Mouse (Mus musculus): ENCODE measurements around the gene Olfr1076. TPM values are rescaled to one million over a fixed set of nuclear protein-coding genes. Genes with fewer than 3 reads are reported as not detected.
"Not testable (repeated sequence)": the region's sequence is repeated elsewhere in the genome, so short reads cannot be mapped to it uniquely, and the experiment has no call there.

Olfr1076 gene
- not detected in 2 replicates for polyA plus RNA-seq (2014; fragmentation: Nextera tagmentation; extraction: Ambion mirVana)

DNA sequence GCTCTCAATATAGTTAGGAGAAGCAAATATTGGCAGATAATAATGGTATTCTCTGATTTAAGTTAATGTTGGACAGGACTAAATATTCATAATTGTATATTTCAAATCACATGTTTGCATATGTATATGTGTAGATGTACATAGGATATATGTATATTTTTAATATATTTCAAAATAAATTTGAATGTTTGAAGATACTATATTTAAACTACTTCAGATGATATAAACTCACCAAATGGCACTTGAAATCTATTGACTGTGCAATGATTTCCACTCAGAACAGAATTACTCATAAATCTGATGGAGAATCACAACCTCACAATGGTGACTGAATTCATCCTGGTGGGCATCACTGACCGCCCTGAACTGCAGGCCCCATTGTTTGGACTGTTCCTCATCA, at the start of gene Olfr1076:
Gene Olfr1076, plus strand, starts transcription at position 301 of the 400 bp plus-strand sequence.
- H3K27me3 ChIP-seq (ENCODE audit: control insufficient read depth, insufficient read depth, low read length) = no peaks in the 10 kb centered on the region
- H3K4me1 ChIP-seq (ENCODE audit: control insufficient read depth, insufficient read depth, low read length) = no peaks in the 10 kb centered on the region
- ATAC-seq (ENCODE audit: insufficient number of reproducible peaks, insufficient read depth, low FRiP score, low read depth) = no peak
- no peaks in the 10 kb centered on the region for H3K9me3 ChIP-seq (ENCODE audit: control insufficient read depth, low read depth, low read length)
- no peak within 1 kb of the TSS for H3K4me3 ChIP-seq (ENCODE audit: low read depth, low read length)
- no peaks in the 10 kb centered on the region for H3K36me3 ChIP-seq (ENCODE audit: control insufficient read depth, insufficient read depth, low read length)
- H3K4me2 ChIP-seq (replicated peaks; ENCODE audit: low read depth, low read length) = no peak within 1 kb of the TSS
- 89% methylated on average over 1 of the region's 1 CpGs for WGBS
- no peak within 1 kb of the TSS for H3K9ac ChIP-seq (replicated peaks; ENCODE audit: low read depth, low read length)
- no peak within 1 kb of the TSS for H3K27ac ChIP-seq (ENCODE audit: low read length)

DNA sequence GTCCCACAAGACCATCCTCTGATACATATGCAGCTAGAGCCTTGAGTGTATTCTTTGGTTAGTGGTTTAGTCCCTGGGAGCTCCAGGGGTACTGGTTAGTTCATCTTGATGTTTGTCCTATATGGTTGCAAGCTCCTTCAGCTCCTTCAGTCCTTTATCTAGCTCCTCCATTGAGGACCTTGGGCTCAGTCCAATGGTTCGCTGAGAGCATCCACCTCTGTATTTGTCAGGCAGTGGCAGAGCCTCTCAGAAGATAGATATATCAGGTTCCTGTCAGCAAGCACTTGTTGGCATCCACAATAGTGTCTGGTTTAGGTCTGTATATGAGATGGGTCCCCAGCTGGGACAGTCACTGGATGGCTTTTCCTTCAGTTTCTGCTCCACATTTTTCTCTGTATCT, 47.8 kb upstream of the Olfr1076 start:
- no peaks in the 10 kb centered on the region for H3K9me3 ChIP-seq (ENCODE audit: control insufficient read depth, low read depth, low read length)
- no peaks in the 10 kb centered on the region for H3K4me1 ChIP-seq (ENCODE audit: control insufficient read depth, insufficient read depth, low read length)
- H3K36me3 ChIP-seq (ENCODE audit: control insufficient read depth, insufficient read depth, low read length) = no peaks in the 10 kb centered on the region
- H3K4me2 ChIP-seq (replicated peaks; ENCODE audit: low read depth, low read length) = no peak overlapping the region
- H3K9ac ChIP-seq (replicated peaks; ENCODE audit: low read depth, low read length) = no peak overlapping the region
- 78% methylated on average over 1 of the region's 1 CpGs for WGBS
- no peaks in the 10 kb centered on the region for H3K27me3 ChIP-seq (ENCODE audit: control insufficient read depth, insufficient read depth, low read length)
- H3K27ac ChIP-seq (ENCODE audit: low read length) = no peak overlapping the region
- ATAC-seq (ENCODE audit: insufficient number of reproducible peaks, insufficient read depth, low FRiP score, low read depth) = no peak
- H3K4me3 ChIP-seq (ENCODE audit: low read depth, low read length) = no peak overlapping the region

DNA sequence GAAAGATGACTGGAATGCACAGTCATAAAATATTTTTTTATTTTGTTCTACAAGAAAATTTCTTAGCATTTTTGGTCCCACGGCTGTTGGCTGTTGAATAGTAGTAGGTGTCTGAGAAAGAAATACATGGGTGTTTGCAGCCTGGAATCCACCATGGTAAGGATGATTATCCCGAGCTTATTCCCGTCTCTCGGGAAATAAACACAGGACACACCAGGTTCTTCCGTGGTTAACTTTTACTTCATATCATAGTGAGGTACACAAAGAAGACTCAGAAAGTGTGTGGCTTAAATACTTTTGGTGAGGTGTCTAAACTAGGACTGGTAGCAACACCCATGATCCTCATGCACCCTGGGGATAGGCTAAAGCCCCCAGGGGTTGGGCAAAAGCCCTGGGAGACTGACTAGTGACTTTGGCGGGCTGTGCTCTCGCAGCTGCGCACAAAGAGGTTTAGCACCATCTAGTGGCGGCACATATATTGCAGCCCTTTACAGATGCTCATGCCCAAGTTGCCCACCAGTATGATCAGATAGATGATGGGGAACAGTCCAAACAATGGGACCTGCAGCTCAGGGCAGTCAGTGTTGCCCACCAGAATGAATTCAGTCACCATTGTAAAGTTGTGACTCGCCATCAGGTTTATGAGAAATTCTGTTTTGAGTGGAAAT, 43.7 kb upstream of the Olfr1076 start:
- Histone ChIP-seq H3K27me3 (ENCODE audit: control insufficient read depth, insufficient read depth, low read length) (no peaks in the 10 kb centered on the region), H3K4me3 (ENCODE audit: low read depth, low read length) (no peak overlapping the region), H3K36me3 (ENCODE audit: control insufficient read depth, insufficient read depth, low read length) (no peaks in the 10 kb centered on the region), H3K4me1 (ENCODE audit: control insufficient read depth, insufficient read depth, low read length) (no peaks in the 10 kb centered on the region), H3K27ac (ENCODE audit: low read length) (no peak overlapping the region), H3K9me3 (ENCODE audit: control insufficient read depth, low read depth, low read length) (no peaks in the 10 kb centered on the region), H3K4me2 (replicated peaks; ENCODE audit: low read depth, low read length) (0 out of 2 replicates have a peak overlapping the region, but pooled peaks have one; percentile 14), H3K9ac (replicated peaks; ENCODE audit: low read depth, low read length) (no peak overlapping the region)
- ATAC-seq (ENCODE audit: insufficient number of reproducible peaks, insufficient read depth, low FRiP score, low read depth) = no peak
- WGBS = 31% methylated on average over 10 of the region's 10 CpGs

DNA sequence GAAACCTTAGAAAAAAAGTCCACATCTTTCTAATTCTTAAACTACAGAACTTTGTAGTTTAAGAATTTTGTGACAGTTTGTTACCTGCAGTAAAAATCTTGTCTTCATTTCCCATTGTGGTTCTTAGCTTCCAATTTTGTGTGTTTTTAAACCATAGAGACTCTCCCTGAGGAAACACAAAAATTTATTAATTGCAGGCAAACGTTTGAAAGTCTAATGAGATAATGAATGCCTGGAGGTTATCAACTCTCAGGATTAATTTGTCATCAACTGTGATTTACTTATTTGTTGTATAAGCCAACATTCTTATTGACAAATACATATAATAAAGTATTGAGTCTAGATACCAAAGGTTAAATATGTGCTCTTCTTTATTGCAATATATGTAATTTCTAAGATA, 21.0 kb upstream of the Olfr1076 start, which contains the start of gene Olfr228:
Gene Olfr228, minus strand, starts transcription at position 101 of the 400 bp plus-strand sequence.
- Histone ChIP-seq H3K9me3 (ENCODE audit: control insufficient read depth, low read depth, low read length) (no peaks in the 10 kb centered on the region), H3K9ac (replicated peaks; ENCODE audit: low read depth, low read length) (no peak within 1 kb of the TSS), H3K4me1 (ENCODE audit: control insufficient read depth, insufficient read depth, low read length) (no peaks in the 10 kb centered on the region), H3K27ac (ENCODE audit: low read length) (no peak within 1 kb of the TSS), H3K36me3 (ENCODE audit: control insufficient read depth, insufficient read depth, low read length) (no peaks in the 10 kb centered on the region), H3K4me3 (ENCODE audit: low read depth, low read length) (no peak within 1 kb of the TSS), H3K4me2 (replicated peaks; ENCODE audit: low read depth, low read length) (no peak within 1 kb of the TSS), H3K27me3 (ENCODE audit: control insufficient read depth, insufficient read depth, low read length) (no peaks in the 10 kb centered on the region)
- WGBS = 35% methylated on average over 1 of the region's 1 CpGs
- no peak for ATAC-seq (ENCODE audit: insufficient number of reproducible peaks, insufficient read depth, low FRiP score, low read depth)

DNA sequence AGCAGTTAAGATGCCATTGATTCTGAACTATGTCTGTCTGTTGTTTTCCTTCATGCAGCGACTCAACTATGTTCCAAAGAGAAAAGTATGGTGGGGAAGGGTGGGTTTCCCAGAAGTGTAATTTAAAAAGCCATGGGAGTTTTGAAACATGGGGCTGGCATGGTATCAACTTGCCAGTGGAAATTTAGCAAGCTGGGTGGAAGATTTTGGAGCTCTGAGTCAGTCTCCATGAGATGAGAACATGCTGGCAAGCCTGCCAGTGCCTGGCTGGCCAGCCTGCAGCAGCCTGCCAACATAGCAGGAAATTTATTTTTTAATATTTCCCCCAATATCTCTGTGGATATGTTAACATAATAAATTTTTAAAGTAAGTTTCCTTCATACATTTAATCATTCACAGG, 22.7 kb downstream of the Olfr1076 start:
- no peak for ATAC-seq (ENCODE audit: insufficient number of reproducible peaks, insufficient read depth, low FRiP score, low read depth)
- H3K4me3 ChIP-seq (ENCODE audit: low read depth, low read length) = no peak overlapping the region
- H3K36me3 ChIP-seq (ENCODE audit: control insufficient read depth, insufficient read depth, low read length) = no peaks in the 10 kb centered on the region
- H3K9ac ChIP-seq (replicated peaks; ENCODE audit: low read depth, low read length) = no peak overlapping the region
- no peak overlapping the region for H3K4me2 ChIP-seq (replicated peaks; ENCODE audit: low read depth, low read length)
- H3K4me1 ChIP-seq (ENCODE audit: control insufficient read depth, insufficient read depth, low read length) = no peaks in the 10 kb centered on the region
- WGBS = 74% methylated on average over 1 of the region's 1 CpGs
- H3K27me3 ChIP-seq (ENCODE audit: control insufficient read depth, insufficient read depth, low read length) = no peaks in the 10 kb centered on the region
- H3K9me3 ChIP-seq (ENCODE audit: control insufficient read depth, low read depth, low read length) = no peaks in the 10 kb centered on the region
- H3K27ac ChIP-seq (ENCODE audit: low read length) = no peak overlapping the region

DNA sequence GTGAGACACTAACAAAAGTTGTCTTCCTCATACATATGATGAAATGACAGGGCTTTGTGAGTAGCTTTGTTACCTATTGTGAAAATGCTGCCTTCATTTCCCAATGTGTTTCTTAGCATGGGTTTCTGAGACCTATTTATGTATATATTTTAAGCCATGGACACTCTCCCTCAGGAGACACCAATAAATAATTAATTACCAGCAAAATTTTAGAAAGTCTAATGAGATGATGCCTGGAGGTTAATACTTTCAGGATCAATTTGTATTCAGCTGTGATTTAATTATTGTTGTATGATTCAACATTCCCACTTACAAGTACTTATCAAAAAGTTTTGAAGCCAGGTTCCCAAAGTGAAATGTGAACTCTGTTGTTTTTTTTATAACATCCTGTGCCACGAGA, 34.1 kb downstream of the Olfr1076 start, which contains the start of gene Olfr1079:
Gene Olfr1079, minus strand, starts transcription at position 101 of the 400 bp plus-strand sequence.
- WGBS = 67% methylated on average over 1 of the region's 1 CpGs
- H3K9me3 ChIP-seq (ENCODE audit: control insufficient read depth, low read depth, low read length) = no peaks in the 10 kb centered on the region
- H3K27me3 ChIP-seq (ENCODE audit: control insufficient read depth, insufficient read depth, low read length) = no peaks in the 10 kb centered on the region
- no peaks in the 10 kb centered on the region for H3K36me3 ChIP-seq (ENCODE audit: control insufficient read depth, insufficient read depth, low read length)
- H3K4me2 ChIP-seq (replicated peaks; ENCODE audit: low read depth, low read length) = no peak within 1 kb of the TSS
- H3K27ac ChIP-seq (ENCODE audit: low read length) = no peak within 1 kb of the TSS
- H3K4me3 ChIP-seq (ENCODE audit: low read depth, low read length) = no peak within 1 kb of the TSS
- H3K9ac ChIP-seq (replicated peaks; ENCODE audit: low read depth, low read length) = no peak within 1 kb of the TSS
- no peaks in the 10 kb centered on the region for H3K4me1 ChIP-seq (ENCODE audit: control insufficient read depth, insufficient read depth, low read length)
- no peak for ATAC-seq (ENCODE audit: insufficient number of reproducible peaks, insufficient read depth, low FRiP score, low read depth)

DNA sequence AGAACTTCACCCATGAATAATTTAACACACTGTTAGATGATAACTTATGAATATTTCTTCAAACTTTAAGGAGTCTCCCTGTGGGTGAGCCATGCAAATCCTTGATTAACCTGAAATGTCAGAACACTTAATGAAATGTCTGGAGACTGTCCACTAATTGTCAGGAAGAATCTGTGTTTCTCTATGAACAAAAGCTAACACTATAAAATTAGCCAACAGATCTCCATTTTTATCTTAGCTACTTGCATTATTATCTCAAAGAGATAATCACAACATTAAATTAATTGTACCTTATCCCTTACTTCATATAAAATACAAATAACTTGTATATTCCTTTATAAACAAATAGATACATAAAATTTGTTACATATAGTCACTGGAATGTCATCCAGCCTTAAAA, 49.9 kb downstream of the Olfr1076 start, which contains the start of gene Olfr1080:
Gene Olfr1080, minus strand, starts transcription at position 101 of the 400 bp plus-strand sequence.
- not testable (repeated sequence) for H3K36me3 ChIP-seq (ENCODE audit: control insufficient read depth, insufficient read depth, low read length); H3K27ac ChIP-seq (ENCODE audit: low read length); ATAC-seq (ENCODE audit: insufficient number of reproducible peaks, insufficient read depth, low FRiP score, low read depth); H3K9ac ChIP-seq (replicated peaks; ENCODE audit: low read depth, low read length); H3K4me1 ChIP-seq (ENCODE audit: control insufficient read depth, insufficient read depth, low read length); H3K27me3 ChIP-seq (ENCODE audit: control insufficient read depth, insufficient read depth, low read length); H3K4me3 ChIP-seq (ENCODE audit: low read depth, low read length); H3K4me2 ChIP-seq (replicated peaks; ENCODE audit: low read depth, low read length); H3K9me3 ChIP-seq (ENCODE audit: control insufficient read depth, low read depth, low read length)
